Mouse (Mus musculus) liver (tissue): Measurements from ENCODE around the gene Hoxa7.

Experiments
- DNase-seq: peaks from one replicate; pipeline ENCODE4 v3.0.0-alpha.2; 2020; ENCODE audit warnings: mixed read lengths

Gene Hoxa7

GRCm38 (mm10) chr6:52221337-52221992 lies at the start of gene Hoxa7:
Gene Hoxa7, minus strand, starts transcription at chr6:52221854.
- peak; percentile 73 for DNase-seq

- DNase-seq = no peak
Observed at GRCm38 (mm10) chr6:52270494-52271480, 49.1 kb upstream of the Hoxa7 start.

- DNase-seq = no peak
Observed at GRCm38 (mm10) chr6:52268756-52269155, 47.1 kb upstream of the Hoxa7 start.

GRCm38 (mm10) chr6:52268341-52268740 lies 46.7 kb upstream of the Hoxa7 start:
- no peak for DNase-seq

GRCm38 (mm10) chr6:52267691-52268090 lies 46.0 kb upstream of the Hoxa7 start:
- no peak for DNase-seq

GRCm38 (mm10) chr6:52267221-52267620 lies 45.6 kb upstream of the Hoxa7 start:
- DNase-seq = no peak

- no peak for DNase-seq
Observed at GRCm38 (mm10) chr6:52266666-52266985, 45.0 kb upstream of the Hoxa7 start.

- no peak for DNase-seq
Observed at GRCm38 (mm10) chr6:52265913-52266665, 44.4 kb upstream of the Hoxa7 start.

GRCm38 (mm10) chr6:52265306-52265912 lies 43.8 kb upstream of the Hoxa7 start:
- no peak for DNase-seq

GRCm38 (mm10) chr6:52264106-52264790 lies 42.6 kb upstream of the Hoxa7 start:
- DNase-seq = no peak

- no peak for DNase-seq
Observed at GRCm38 (mm10) chr6:52263321-52263585, 41.6 kb upstream of the Hoxa7 start.

GRCm38 (mm10) chr6:52262463-52263320 lies 41.0 kb upstream of the Hoxa7 start:
- no peak for DNase-seq

- no peak for DNase-seq
Observed at GRCm38 (mm10) chr6:52261751-52262462, 40.3 kb upstream of the Hoxa7 start.

GRCm38 (mm10) chr6:52260654-52261575 lies 39.3 kb upstream of the Hoxa7 start, which contains the start of gene Hoxa13:
Gene Hoxa13, minus strand, starts transcription at chr6:52260880.
- DNase-seq = peak; percentile 34

GRCm38 (mm10) chr6:52259811-52260261 lies 38.2 kb upstream of the Hoxa7 start:
- DNase-seq = no peak

GRCm38 (mm10) chr6:52259081-52259790 lies 37.6 kb upstream of the Hoxa7 start:
- DNase-seq = no peak

GRCm38 (mm10) chr6:52256956-52257355 lies 35.3 kb upstream of the Hoxa7 start:
- DNase-seq = peak; percentile 70
